Mouse (Mus musculus): Measurements from ENCODE around the gene Kif18a.

Kif18a gene

GRCm38 (mm10) chr2:109365962-109366361 is 85.4 kb downstream of the Kif18a start:
- DNase-seq (ENCODE audit: low read depth in 1 of 2, low spot score in 2 of 2): no peak

GRCm38 (mm10) chr2:109374881-109375280 is 94.3 kb downstream of the Kif18a start:
- no peak for DNase-seq (ENCODE audit: low read depth in 1 of 2, low spot score in 2 of 2)

GRCm38 (mm10) chr2:109384019-109384418 is 103.5 kb downstream of the Kif18a start:
- no peak for DNase-seq (ENCODE audit: low read depth in 1 of 2, low spot score in 2 of 2)

- no peak for DNase-seq (ENCODE audit: low read depth in 1 of 2, low spot score in 2 of 2)
These were observed 105.7 kb downstream of the Kif18a start for GRCm38 (mm10) chr2:109386211-109386610.

- DNase-seq (ENCODE audit: low read depth in 1 of 2, low spot score in 2 of 2): no peak
These were observed 108.2 kb downstream of the Kif18a start for GRCm38 (mm10) chr2:109388733-109389132.

- no peak for DNase-seq (ENCODE audit: low read depth in 1 of 2, low spot score in 2 of 2)
These were observed 109.4 kb downstream of the Kif18a start for GRCm38 (mm10) chr2:109389977-109390376.

Data from monocyte, adult 2 months (primary cell).